32 mouse cellular contexts compared by ENCODE assay signal in genomic region chr4:114567594-114567993, GRCm38 (mm10).
A peak's percentile ranks its signal among the peaks of the same experiment; 100 is the strongest.
DNase-seq lines count a peak whose midpoint lies in the region; ATAC-seq lines count a peak whose summit lies in the region.
"Had no signal": no experiment of that assay in that cellular context is flagged by ENCODE, and none has a peak within 500 bp of the region (broad histone marks: within the 10 kb centered on the region; RNA-seq: fewer than 3 reads in every experiment).

No protein-coding gene starts in this region.

- ATAC-seq in forebrain, embryonic 15.5 days (replicated peaks) = no peak
- peak; percentile 29; the same call in 1 of the 2 replicates for ATAC-seq in kidney, embryonic 16.5 days (ENCODE audit: low FRiP score, low TSS enrichment)
- ATAC-seq: intestine, embryonic 15.5 days; lung, postnatal 0 days; midbrain, embryonic 15.5 days had no signal

- DNase-seq in forebrain, embryonic 10.5 days (ENCODE audit: extremely low spot score, low spot score) = peak; percentile 28
- no peak for DNase-seq in kidney, postnatal 36 days
- peak; percentile 42 for DNase-seq in embryo, embryonic 9.5 days (ENCODE audit: extremely low spot score)
- DNase-seq in limb, embryonic 10.5 days (ENCODE audit: low spot score) = peak; percentile 77
- DNase-seq in left cerebral cortex, adult 8-10 months (ENCODE audit: low spot score in 2 of 2) = no peak
- no peak for DNase-seq in cerebellum, adult 11 months
- DNase-seq: adrenal gland, postnatal 10 days; cerebellum, adult 9-10 months; cerebellum, postnatal 36 days; gastrocnemius, postnatal 25 days; heart, adult 18-20 months; heart, postnatal 36 days; kidney, adult 9 months; kidney, postnatal 25 days; liver, embryonic 13.5 days; lung, adult 18-20 months; lung, postnatal 4 days; right cerebral cortex, postnatal 14 days had no signal

- H3K4me1 ChIP-seq in forebrain, embryonic 10.5 days = peaks cover 30% of the 10 kb centered on the region
- no peaks in the 10 kb centered on the region for H3K4me1 ChIP-seq in forebrain, embryonic 15.5 days
- H3K4me1 ChIP-seq in kidney, embryonic 16.5 days (ENCODE audit: insufficient read depth, low read length) = peaks cover 13% of the 10 kb centered on the region
- peaks cover 40% of the 10 kb centered on the region for H3K4me1 ChIP-seq in limb, embryonic 10.5 days
- H3K4me1 ChIP-seq: intestine, embryonic 15.5 days; liver, embryonic 13.5 days; stomach, embryonic 15.5 days had no signal

- H3K27me3 ChIP-seq in forebrain, embryonic 10.5 days (ENCODE audit: poor library complexity, severe bottlenecking) = no peaks in the 10 kb centered on the region
- no peaks in the 10 kb centered on the region for H3K27me3 ChIP-seq in forebrain, embryonic 15.5 days
- no peaks in the 10 kb centered on the region for H3K27me3 ChIP-seq in kidney, embryonic 16.5 days (ENCODE audit: insufficient read depth, low read length)
- H3K27me3 ChIP-seq in limb, embryonic 10.5 days (ENCODE audit: low read depth, poor library complexity, severe bottlenecking) = peaks cover 95% of the 10 kb centered on the region
- H3K27me3 ChIP-seq: embryonic facial prominence, embryonic 12.5 days; hindbrain, embryonic 15.5 days; intestine, embryonic 15.5 days; liver, embryonic 13.5 days; midbrain, embryonic 15.5 days; neural tube, embryonic 12.5 days; Patski; stomach, embryonic 15.5 days had no signal

- H3K9me3 ChIP-seq in forebrain, embryonic 10.5 days = no peaks in the 10 kb centered on the region
- H3K9me3 ChIP-seq in forebrain, embryonic 15.5 days = no peaks in the 10 kb centered on the region
- no peaks in the 10 kb centered on the region for H3K9me3 ChIP-seq in kidney, embryonic 16.5 days (ENCODE audit: low read length)
- no peaks in the 10 kb centered on the region for H3K9me3 ChIP-seq in limb, embryonic 10.5 days (replicated peaks)
- H3K9me3 ChIP-seq: embryonic facial prominence, embryonic 12.5 days; hindbrain, embryonic 15.5 days; intestine, embryonic 15.5 days; limb, embryonic 15.5 days; liver, embryonic 13.5 days; midbrain, embryonic 15.5 days; neural tube, embryonic 12.5 days; stomach, embryonic 15.5 days had no signal

- H3K4me2 ChIP-seq in forebrain, embryonic 15.5 days (replicated peaks) = no peak overlapping the region
- no peak overlapping the region for H3K4me2 ChIP-seq in kidney, embryonic 16.5 days (replicated peaks; ENCODE audit: low read depth, low read length)
- H3K4me2 ChIP-seq: embryonic facial prominence, embryonic 12.5 days; heart, embryonic 11.5 days; hindbrain, embryonic 15.5 days; intestine, embryonic 15.5 days; limb, embryonic 15.5 days; liver, embryonic 13.5 days; midbrain, embryonic 15.5 days; neural tube, embryonic 12.5 days; stomach, embryonic 15.5 days had no signal

- 62% methylated on average over 6 of the region's 6 CpGs for WGBS in forebrain, embryonic 10.5 days
- 79% methylated on average over 6 of the region's 6 CpGs for WGBS in forebrain, embryonic 15.5 days
- WGBS in kidney, embryonic 16.5 days = 51% methylated on average over 6 of the region's 6 CpGs
- 13% methylated on average over 6 of the region's 6 CpGs for WGBS in limb, embryonic 10.5 days

- no peaks in the 10 kb centered on the region for H3K36me3 ChIP-seq in forebrain, embryonic 10.5 days (replicated peaks)
- no peaks in the 10 kb centered on the region for H3K36me3 ChIP-seq in forebrain, embryonic 15.5 days
- H3K36me3 ChIP-seq in kidney, embryonic 16.5 days (ENCODE audit: insufficient read depth, low read length) = no peaks in the 10 kb centered on the region
- no peaks in the 10 kb centered on the region for H3K36me3 ChIP-seq in limb, embryonic 10.5 days
- H3K36me3 ChIP-seq: embryonic facial prominence, embryonic 12.5 days; hindbrain, embryonic 15.5 days; intestine, embryonic 15.5 days; limb, embryonic 15.5 days; liver, embryonic 13.5 days; midbrain, embryonic 15.5 days; neural tube, embryonic 12.5 days; stomach, embryonic 15.5 days had no signal

- no peak overlapping the region for H3K4me3 ChIP-seq in forebrain, embryonic 10.5 days
- no peak overlapping the region for H3K4me3 ChIP-seq in forebrain, embryonic 15.5 days
- no peak overlapping the region for H3K4me3 ChIP-seq in kidney, embryonic 16.5 days (ENCODE audit: low read length)
- no peak overlapping the region for H3K4me3 ChIP-seq in limb, embryonic 10.5 days
- H3K4me3 ChIP-seq: embryonic facial prominence, embryonic 12.5 days; hindbrain, embryonic 15.5 days; intestine, embryonic 15.5 days; layer of hippocampus, adult 2 months; left cerebral cortex, adult 2 months; limb, embryonic 15.5 days; liver, embryonic 13.5 days; midbrain, embryonic 15.5 days; neural tube, embryonic 12.5 days; stomach, embryonic 15.5 days had no signal

- peak overlapping the region; percentile 22; the same call in 1 of the 2 replicates for H3K27ac ChIP-seq in forebrain, embryonic 10.5 days
- no peak overlapping the region for H3K27ac ChIP-seq in forebrain, embryonic 15.5 days (replicated peaks)
- H3K27ac ChIP-seq in kidney, embryonic 16.5 days (ENCODE audit: low read length) = 0 out of 2 replicates have a peak overlapping the region, but pooled peaks have one; percentile 22
- 0 out of 2 replicates have a peak overlapping the region, but pooled peaks have one; percentile 50 for H3K27ac ChIP-seq in limb, embryonic 10.5 days
- H3K27ac ChIP-seq: embryonic facial prominence, embryonic 12.5 days; hindbrain, embryonic 15.5 days; intestine, embryonic 15.5 days; layer of hippocampus, adult 2 months; left cerebral cortex, adult 2 months; limb, embryonic 15.5 days; liver, embryonic 13.5 days; midbrain, embryonic 15.5 days; neural tube, embryonic 12.5 days; stomach, embryonic 15.5 days had no signal

- H3K9ac ChIP-seq in forebrain, embryonic 15.5 days (replicated peaks) = no peak overlapping the region
- H3K9ac ChIP-seq in kidney, embryonic 16.5 days (replicated peaks; ENCODE audit: low read length) = no peak overlapping the region
- H3K9ac ChIP-seq: embryonic facial prominence, embryonic 12.5 days; hindbrain, embryonic 15.5 days; intestine, embryonic 15.5 days; limb, embryonic 15.5 days; liver, embryonic 13.5 days; midbrain, embryonic 15.5 days; neural tube, embryonic 12.5 days; stomach, embryonic 15.5 days had no signal

Comparison
In these comparisons a context has a peak if more than half of its experiments do, and no peak if none do; other contexts are left out.
1. DNase-seq: peak in forebrain, embryonic 10.5 days (single experiment), embryo, embryonic 9.5 days (single experiment) and limb, embryonic 10.5 days (single experiment); none in kidney, postnatal 36 days (0 of 2), left cerebral cortex, adult 8-10 months (0 of 2) and cerebellum, adult 11 months (single experiment).